Mouse (Mus musculus) bone marrow, adult 2 months (tissue): ENCODE data around the gene Nhp2. TPM values are rescaled to one million over a fixed set of nuclear protein-coding genes. Genes with fewer than 3 reads are reported as not detected.
A peak's percentile ranks its signal among the peaks of the same experiment; 100 is the strongest.
"Not testable (repeated sequence)": the region's sequence is repeated elsewhere in the genome, so short reads cannot be mapped to it uniquely, and the experiment has no call there.

ENCODE experiments used
- H3K27ac ChIP-seq: fragments of 200-500 bp; 2 replicates; pipeline ENCODE4 v1.5.1; 2012; ENCODE audit warnings: low read depth, mild to moderate bottlenecking, control low read depth, inconsistent platforms, low read length; ENCODE audit not compliant: control insufficient read depth, poor library complexity, insufficient read depth
- H3K4me1 ChIP-seq: fragments of 200-500 bp; 2 replicates; pipeline ENCODE4 v1.6.1; 2011; ENCODE audit warnings: low read length; ENCODE audit not compliant: control insufficient read depth, insufficient read depth
- H3K4me3 ChIP-seq: fragments of 200-500 bp; replicated peaks from 2 replicates; pipeline ENCODE3; 2011; ENCODE audit warnings: mild to moderate bottlenecking, low read depth, low read length, control low read depth; ENCODE audit not compliant: control insufficient read depth
- CTCF ChIP-seq: fragments of 200-500 bp; IDR thresholded peaks from 2 replicates; pipeline ENCODE4 v1.5.1; 2011; ENCODE audit warnings: low read length, control low read depth; ENCODE audit not compliant: control insufficient read depth, insufficient read depth
- POLR2A ChIP-seq: fragments of 200-500 bp; IDR thresholded peaks from 2 replicates; pipeline ENCODE4 v1.6.1; 2011; ENCODE audit warnings: low read depth, mild to moderate bottlenecking, control low read depth, low read length, borderline replicate concordance; ENCODE audit not compliant: control insufficient read depth
- WGBS: fragments of 180-500 bp; shearing (Covaris S2); methylation state at CpG from one replicate; pipeline ENCODE4 v1.1.7; 2018; 5-methylcytosine and 5-hydroxymethylcytosine counted together
- polyA plus RNA-seq: library from polyadenylated mRNA; stranded (reverse); fragments of >200 nt; gene quantifications from 2 replicates; pipeline ENCODE4 v1.2.4, GENCODE M21; 2011; ENCODE audit warnings: low replicate concordance; ENCODE audit not compliant: missing spikeins, insufficient read depth, insufficient read length

The Nhp2 gene
- polyA plus RNA-seq, 1 experiment: 118 TPM

- 81% methylated on average over 2 of the region's 2 CpGs for WGBS
Measured at GRCm38 (mm10) chr11:51621776-51622175, 2.2 kb downstream of the Nhp2 start.

DNA sequence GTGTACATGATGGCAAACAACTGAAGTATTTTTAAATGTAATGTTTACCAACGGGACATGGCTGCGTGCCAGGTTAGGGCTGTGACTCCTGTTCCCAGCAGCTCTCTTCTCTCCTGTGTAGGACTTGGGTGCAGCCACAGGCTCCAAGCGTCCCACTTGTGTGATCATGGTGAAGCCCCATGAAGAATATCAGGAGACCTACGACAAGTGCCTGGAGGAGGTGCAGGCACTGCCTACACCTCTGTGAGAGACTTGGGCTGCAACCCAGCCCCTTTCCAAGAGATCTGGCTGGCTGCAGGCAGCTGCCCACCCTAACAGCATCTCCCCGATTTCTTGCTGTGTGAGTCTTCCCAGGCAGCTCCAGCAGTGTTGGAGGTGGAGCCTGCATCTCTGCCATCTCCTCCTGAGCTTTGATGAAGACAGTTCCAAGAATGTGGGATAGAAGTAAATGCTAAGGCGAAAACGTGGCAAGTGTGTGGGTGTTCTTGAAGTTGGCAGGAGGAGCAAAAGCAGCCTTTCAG, 3.5 kb downstream of the Nhp2 start:
- TF ChIP-seq POLR2A: no peak
- no peak for TF ChIP-seq CTCF
- Histone ChIP-seq H3K27ac (no peak overlapping the region), H3K4me3 (no peak overlapping the region), H3K4me1 (peaks cover 3% of the 10 kb centered on the region)
- 81% methylated on average over 7 of the region's 7 CpGs for WGBS

More at GRCm38 (mm10) chr11:51621776-51622175, 2.2 kb downstream of the Nhp2 start:
- no peak for TF ChIP-seq POLR2A
- TF ChIP-seq CTCF: no peak
- Histone ChIP-seq H3K27ac (no peak overlapping the region), H3K4me3 (no peak overlapping the region), H3K4me1 (peaks cover 3% of the 10 kb centered on the region)

GRCm38 (mm10) chr11:51625187-51625820, 5.8 kb downstream of the Nhp2 start:
- Histone ChIP-seq H3K27ac (no peak overlapping the region), H3K4me1 (no peaks in the 10 kb centered on the region), H3K4me3 (no peak overlapping the region)
- TF ChIP-seq CTCF (no peak), POLR2A (no peak)
- WGBS: 76% methylated on average over 5 of the region's 5 CpGs

DNA sequence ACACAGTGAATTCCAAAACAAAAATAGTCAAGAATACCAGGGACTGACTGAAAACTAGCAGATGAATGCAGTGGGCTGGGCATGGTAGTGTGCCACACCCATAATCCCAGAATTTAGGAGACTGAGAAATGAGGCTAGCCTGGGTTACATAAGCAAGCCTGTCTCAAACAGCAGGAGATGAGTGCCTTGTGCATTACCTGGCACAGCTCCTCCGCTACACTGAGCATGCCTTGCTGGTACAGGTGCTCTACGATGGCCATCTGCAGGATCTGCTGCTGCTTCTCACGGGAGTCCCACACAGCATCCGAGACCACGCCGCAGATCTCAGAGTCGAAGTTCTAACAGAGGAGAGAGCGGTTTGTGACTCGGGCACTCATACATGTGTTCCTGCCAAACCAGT, 7.9 kb downstream of the Nhp2 start:
- no peak for TF ChIP-seq CTCF
- TF ChIP-seq POLR2A: no peak
- WGBS: 86% methylated on average over 9 of the region's 9 CpGs

GRCm38 (mm10) chr11:51627907-51628306, 8.4 kb downstream of the Nhp2 start:
- Histone ChIP-seq H3K4me1 (peaks cover 2% of the 10 kb centered on the region; the same call in 1 of the 2 replicates), H3K27ac (no peak overlapping the region), H3K4me3 (no peak overlapping the region)
- 88% methylated on average over 8 of the region's 8 CpGs for WGBS
- TF ChIP-seq POLR2A (no peak), CTCF (no peak)

More for the DNA sequence above, 7.9 kb downstream of the Nhp2 start:
- Histone ChIP-seq H3K27ac (no peak overlapping the region), H3K4me3 (no peak overlapping the region), H3K4me1 (peaks cover under 1% of the 10 kb centered on the region; the same call in 1 of the 2 replicates)

- TF ChIP-seq CTCF (no peak), POLR2A (no peak)
- peaks cover 2% of the 10 kb centered on the region for H3K4me1 ChIP-seq
- WGBS: 66% methylated on average over 15 of the region's 15 CpGs
- no peak overlapping the region for H3K4me3 ChIP-seq
- no peak overlapping the region for H3K27ac ChIP-seq
Measured at GRCm38 (mm10) chr11:51629651-51630314, 10.2 kb downstream of the Nhp2 start.

DNA sequence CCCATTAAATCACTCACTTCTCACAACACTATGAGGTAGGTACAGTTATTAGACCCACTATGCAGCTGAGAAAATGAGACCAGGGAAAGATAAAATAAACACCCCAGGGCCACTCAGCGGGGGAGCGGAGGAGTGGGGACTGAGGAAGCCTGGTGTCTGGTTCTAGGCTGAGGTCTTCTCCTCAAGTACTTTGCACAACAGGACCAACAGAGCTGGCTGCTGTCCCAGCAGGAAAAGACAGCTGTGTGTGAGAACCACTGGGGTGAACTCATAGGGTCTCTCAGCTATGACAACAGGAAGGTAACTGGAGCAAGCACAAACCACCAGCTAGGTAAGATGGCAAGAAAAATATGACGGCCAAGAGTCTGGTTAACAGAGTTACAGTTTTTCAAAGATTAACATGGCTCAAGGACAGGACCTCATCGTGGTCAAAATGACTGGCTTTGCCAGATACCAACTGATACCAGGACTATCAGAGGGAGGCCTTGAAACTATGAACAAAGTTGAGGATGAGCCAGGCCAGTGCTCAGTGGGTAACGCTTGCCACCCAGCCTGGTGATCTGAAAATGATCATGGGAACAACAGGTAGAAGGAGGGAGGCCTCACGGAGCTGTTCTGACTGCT, 12.7 kb downstream of the Nhp2 start:
- TF ChIP-seq POLR2A (no peak), CTCF (no peak)
- 37% methylated on average over 6 of the region's 6 CpGs for WGBS
- H3K27ac ChIP-seq: peak overlapping the region; percentile 33; the same call in 1 of the 2 replicates
- H3K4me1 ChIP-seq: peaks cover 5% of the 10 kb centered on the region
- no peak overlapping the region for H3K4me3 ChIP-seq

GRCm38 (mm10) chr11:51633200-51633599, 13.7 kb downstream of the Nhp2 start:
- H3K4me3 ChIP-seq, H3K27ac ChIP-seq, H3K4me1 ChIP-seq: not testable (repeated sequence)
- 36% methylated on average over 7 of the region's 7 CpGs for WGBS

GRCm38 (mm10) chr11:51633721-51634120, 14.2 kb downstream of the Nhp2 start:
- H3K4me1 ChIP-seq: peaks cover 5% of the 10 kb centered on the region
- H3K27ac ChIP-seq: no peak overlapping the region
- TF ChIP-seq POLR2A (no peak), CTCF (no peak)
- no peak overlapping the region for H3K4me3 ChIP-seq
- 85% methylated on average over 3 of the region's 3 CpGs for WGBS
